Mouse (Mus musculus) neural tube, embryonic 13.5 days (tissue): ENCODE data around the gene Cebpb. TPM values are rescaled to one million over a fixed set of nuclear protein-coding genes. Genes with fewer than 3 reads are reported as not detected.

Experiments
- ATAC-seq: fragments of 200-750 bp; cut with Nextera tagmentation; 2 replicates; pipeline ENCODE4 v1.8.0; 2017; ENCODE audit warnings: low read depth, mild to moderate bottlenecking, moderate TSS enrichment, moderate library complexity
- H3K27ac ChIP-seq: fragments of 300-500 bp; sonication (generic); replicated peaks from 2 replicates; pipeline ENCODE4 v1.5.1; 2015; ENCODE audit warnings: moderate library complexity, mild to moderate bottlenecking, inconsistent platforms
- H3K27me3 ChIP-seq: fragments of 300-500 bp; sonication (generic); 2 replicates; pipeline ENCODE4 v1.6.1; 2015; ENCODE audit warnings: mild to moderate bottlenecking, inconsistent platforms
- H3K36me3 ChIP-seq: fragments of 300-500 bp; sonication (generic); 2 replicates; pipeline ENCODE4 v1.6.1; 2015; ENCODE audit warnings: mild to moderate bottlenecking, inconsistent platforms
- H3K4me1 ChIP-seq: fragments of 300-500 bp; sonication (generic); replicated peaks from 2 replicates; pipeline ENCODE4 v1.6.1; 2015; ENCODE audit warnings: inconsistent platforms
- H3K4me2 ChIP-seq: fragments of 300-500 bp; sonication (generic); 2 replicates; pipeline ENCODE4 v1.6.1; 2015; ENCODE audit warnings: inconsistent platforms, mild to moderate bottlenecking, moderate library complexity
- H3K4me3 ChIP-seq: fragments of 300-500 bp; sonication (generic); 2 replicates; pipeline ENCODE4 v1.5.1; 2015; ENCODE audit warnings: mild to moderate bottlenecking, inconsistent platforms
- H3K9ac ChIP-seq: fragments of 300-500 bp; sonication (generic); 2 replicates; pipeline ENCODE4 v1.6.1; 2015; ENCODE audit warnings: moderate library complexity, mild to moderate bottlenecking, inconsistent platforms
- H3K9me3 ChIP-seq: fragments of 300-500 bp; sonication (generic); 2 replicates; pipeline ENCODE4 v1.6.1; 2016; ENCODE audit warnings: inconsistent platforms
- WGBS: fragments of 180-500 bp; shearing (Covaris S2); methylation state at CpG from one replicate; pipeline ENCODE4 v1.1.7; 2015; 5-methylcytosine and 5-hydroxymethylcytosine counted together
- polyA plus RNA-seq: library from polyadenylated mRNA; unstranded; fragments of >200 nt; fragmentation: Nextera tagmentation; extraction: Ambion mirVana; gene quantifications from 2 replicates; pipeline ENCODE4 v1.2.1, GENCODE M21; 2015

The Cebpb gene
- polyA plus RNA-seq, 1 experiment from 2014 or later, result 2.2 TPM

DNA sequence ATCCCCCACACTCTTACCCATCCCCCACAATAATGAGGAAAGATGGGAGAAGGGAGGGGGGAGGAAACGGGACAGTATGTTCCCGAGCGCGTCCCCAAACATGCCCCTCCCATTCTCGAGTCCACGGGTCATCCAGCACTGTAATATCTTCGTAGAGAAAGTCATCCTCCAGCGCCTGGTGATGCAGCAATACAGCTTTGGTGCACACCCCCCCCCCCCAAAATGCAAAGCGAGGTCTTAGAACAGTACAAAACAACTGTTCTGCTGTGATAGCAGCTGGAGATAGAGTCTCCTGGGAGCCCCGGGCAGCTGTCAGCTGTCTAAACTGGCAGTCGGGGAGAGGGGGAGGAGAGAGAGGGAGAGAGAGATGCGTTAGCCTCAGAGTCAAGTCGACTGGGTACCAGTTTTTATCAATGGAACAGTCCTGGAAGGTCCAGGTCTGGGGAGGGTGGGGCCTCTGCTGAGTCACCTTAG is 16.5 kb upstream of the Cebpb start:
- no peaks in the 10 kb centered on the region for H3K27me3 ChIP-seq
- peaks cover 13% of the 10 kb centered on the region; the same call in 1 of the 2 replicates for H3K4me1 ChIP-seq
- WGBS, result 25% methylated on average over 13 of the region's 13 CpGs
- H3K9ac ChIP-seq, result no peak overlapping the region
- H3K27ac ChIP-seq, result peak overlapping the region; percentile 52; the same call in 1 of the 2 replicates
- H3K4me3 ChIP-seq, result no peak overlapping the region
- ATAC-seq, result peak; percentile 79
- no peaks in the 10 kb centered on the region for H3K9me3 ChIP-seq
- no peaks in the 10 kb centered on the region for H3K36me3 ChIP-seq
- no peak overlapping the region; the same call in 1 of the 2 replicates for H3K4me2 ChIP-seq

GRCm38 (mm10) chr2:167675120-167675909 is 13.4 kb upstream of the Cebpb start:
- Histone ChIP-seq H3K4me2 (no peak overlapping the region), H3K27me3 (no peaks in the 10 kb centered on the region), H3K4me1 (peaks cover 13% of the 10 kb centered on the region; the same call in 1 of the 2 replicates), H3K36me3 (no peaks in the 10 kb centered on the region), H3K9me3 (no peaks in the 10 kb centered on the region), H3K27ac (no peak overlapping the region), H3K9ac (no peak overlapping the region), H3K4me3 (no peak overlapping the region)
- 45% methylated on average over 14 of the region's 14 CpGs for WGBS
- no peak for ATAC-seq

GRCm38 (mm10) chr2:167678600-167678999 is 10.1 kb upstream of the Cebpb start:
- Histone ChIP-seq H3K9ac (no peak overlapping the region), H3K4me1 (no peaks in the 10 kb centered on the region), H3K9me3 (no peaks in the 10 kb centered on the region), H3K4me3 (no peak overlapping the region), H3K27ac (no peak overlapping the region), H3K4me2 (no peak overlapping the region), H3K27me3 (no peaks in the 10 kb centered on the region), H3K36me3 (no peaks in the 10 kb centered on the region)
- WGBS, result 46% methylated on average over 5 of the region's 5 CpGs
- ATAC-seq, result no peak

DNA sequence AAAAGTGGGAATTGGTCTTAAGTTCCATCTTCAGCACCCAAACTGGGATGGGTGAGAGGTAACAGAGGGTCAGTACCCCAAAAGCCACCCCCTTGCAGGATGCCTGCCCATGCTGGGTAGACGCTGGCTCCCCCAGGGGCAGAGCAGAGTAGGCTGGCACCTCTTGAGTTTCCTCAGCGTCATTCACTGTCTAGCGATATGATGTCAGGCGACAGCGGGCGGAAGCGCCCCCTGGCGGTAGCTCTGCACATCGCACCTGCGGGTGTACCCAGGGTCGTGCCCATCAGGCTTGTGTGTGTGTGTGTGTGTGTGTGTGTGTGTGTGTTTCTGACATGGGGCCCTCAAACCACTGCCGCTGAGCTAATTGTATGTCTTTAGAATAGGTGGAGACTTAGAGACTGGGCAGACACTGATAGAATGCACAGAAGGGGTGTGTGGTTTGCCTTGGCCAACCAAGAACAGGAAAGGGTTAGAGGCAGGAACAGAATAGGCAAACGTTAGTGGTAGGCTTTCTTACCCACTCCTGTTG is 8.7 kb upstream of the Cebpb start:
- Histone ChIP-seq H3K4me1 (no peaks in the 10 kb centered on the region), H3K9ac (no peak overlapping the region), H3K4me2 (no peak overlapping the region), H3K4me3 (no peak overlapping the region), H3K27ac (no peak overlapping the region), H3K27me3 (peaks cover 5% of the 10 kb centered on the region; the same call in 1 of the 2 replicates), H3K9me3 (no peaks in the 10 kb centered on the region), H3K36me3 (no peaks in the 10 kb centered on the region)
- ATAC-seq, result peak; percentile 68
- WGBS, result 2% methylated on average over 13 of the region's 13 CpGs

- no peak for ATAC-seq
- H3K4me3 ChIP-seq, result no peak overlapping the region
- no peaks in the 10 kb centered on the region for H3K9me3 ChIP-seq
- no peaks in the 10 kb centered on the region for H3K4me1 ChIP-seq
- H3K27me3 ChIP-seq, result peaks cover 10% of the 10 kb centered on the region; the same call in 1 of the 2 replicates
- WGBS, result 52% methylated on average over 5 of the region's 5 CpGs
- H3K4me2 ChIP-seq, result no peak overlapping the region
- no peaks in the 10 kb centered on the region for H3K36me3 ChIP-seq
- no peak overlapping the region for H3K9ac ChIP-seq
- no peak overlapping the region for H3K27ac ChIP-seq
Observed at GRCm38 (mm10) chr2:167680657-167681056, 8.1 kb upstream of the Cebpb start.

GRCm38 (mm10) chr2:167683721-167684120 is 5.0 kb upstream of the Cebpb start:
- no peak overlapping the region for H3K4me3 ChIP-seq
- peaks cover 40% of the 10 kb centered on the region for H3K27me3 ChIP-seq
- no peak for ATAC-seq
- H3K4me2 ChIP-seq, result no peak overlapping the region
- H3K4me1 ChIP-seq, result peaks cover 7% of the 10 kb centered on the region
- H3K9me3 ChIP-seq, result no peaks in the 10 kb centered on the region
- no peak overlapping the region for H3K27ac ChIP-seq
- H3K36me3 ChIP-seq, result no peaks in the 10 kb centered on the region
- no peak overlapping the region for H3K9ac ChIP-seq
- WGBS, result 85% methylated on average over 3 of the region's 3 CpGs

- 7% methylated on average over 8 of the region's 8 CpGs for WGBS
- H3K4me1 ChIP-seq, result peaks cover 20% of the 10 kb centered on the region
- no peak overlapping the region for H3K9ac ChIP-seq
- peaks cover 54% of the 10 kb centered on the region for H3K27me3 ChIP-seq
- no peak overlapping the region for H3K4me2 ChIP-seq
- H3K36me3 ChIP-seq, result no peaks in the 10 kb centered on the region
- H3K27ac ChIP-seq, result no peak overlapping the region
- peak; percentile 7; the same call in 1 of the 2 replicates for ATAC-seq
- H3K4me3 ChIP-seq, result no peak overlapping the region
- no peaks in the 10 kb centered on the region for H3K9me3 ChIP-seq
Observed at GRCm38 (mm10) chr2:167685137-167685536, 3.6 kb upstream of the Cebpb start.

DNA sequence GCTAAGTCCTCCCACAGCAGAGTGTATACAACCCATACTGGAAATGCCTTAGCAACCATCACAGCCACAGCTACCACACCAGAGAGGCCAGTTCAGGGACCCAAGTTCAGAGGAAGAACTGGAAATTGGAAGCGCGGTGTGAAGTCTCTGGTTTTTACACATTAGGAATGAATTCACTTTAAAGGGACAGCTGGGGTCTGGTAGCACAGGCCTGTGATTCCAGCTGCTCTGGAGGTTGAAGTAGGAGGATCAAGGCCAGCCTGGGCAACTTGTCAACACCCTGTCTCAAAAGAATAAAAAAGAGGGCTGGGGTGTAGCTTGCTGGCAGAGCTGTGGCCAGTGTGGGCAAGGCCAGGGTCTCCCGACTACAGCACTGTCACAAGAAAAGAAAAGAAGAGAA is 2.9 kb upstream of the Cebpb start:
- H3K9me3 ChIP-seq, result no peaks in the 10 kb centered on the region
- no peak overlapping the region for H3K27ac ChIP-seq
- ATAC-seq, result no peak
- no peaks in the 10 kb centered on the region for H3K36me3 ChIP-seq
- no peak overlapping the region for H3K4me2 ChIP-seq
- peaks cover 60% of the 10 kb centered on the region for H3K27me3 ChIP-seq
- WGBS, result 81% methylated on average over 3 of the region's 3 CpGs
- H3K4me3 ChIP-seq, result no peak overlapping the region
- H3K9ac ChIP-seq, result no peak overlapping the region
- H3K4me1 ChIP-seq, result peaks cover 20% of the 10 kb centered on the region

DNA sequence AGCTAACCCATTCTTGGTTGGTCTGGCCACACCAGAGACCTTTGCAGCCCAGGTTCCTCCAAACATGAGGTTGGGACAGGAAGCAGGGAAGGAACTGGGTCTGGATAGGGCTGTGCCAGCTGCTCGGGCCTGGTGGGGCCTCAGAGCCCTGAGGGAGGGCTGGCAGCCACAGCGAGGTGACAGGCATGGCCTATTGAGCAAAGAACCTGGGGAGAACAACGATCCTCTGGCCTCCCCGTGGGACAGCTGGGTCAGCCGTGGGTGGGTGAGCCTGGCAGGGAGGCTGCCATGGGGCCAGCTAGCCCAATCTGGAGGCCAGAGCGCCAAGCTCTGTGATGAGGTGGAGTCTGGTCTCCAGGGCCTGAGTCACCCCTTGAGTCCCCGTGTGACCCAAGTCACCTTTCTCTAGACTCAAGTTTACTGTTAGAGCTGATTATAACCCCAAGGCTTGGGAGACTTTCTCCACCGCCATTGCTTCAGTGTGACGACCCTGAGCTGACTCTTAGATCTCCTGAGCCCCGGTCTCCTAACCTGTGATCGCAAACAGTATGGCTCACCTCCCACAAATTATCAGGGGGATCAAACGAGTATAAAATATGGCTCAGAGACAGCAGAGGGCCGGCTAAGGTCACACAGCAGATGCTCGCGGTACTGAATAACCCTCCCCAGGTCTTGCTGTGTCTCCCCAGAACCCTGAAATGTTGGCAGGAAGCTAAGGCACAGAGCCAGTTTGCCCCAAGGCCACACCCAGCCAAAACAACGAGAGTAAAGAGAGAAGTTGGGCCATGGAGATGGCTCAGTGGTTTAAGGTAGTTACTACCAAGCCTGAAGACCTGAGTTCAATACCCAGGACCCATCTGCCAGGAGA is 2.1 kb upstream of the Cebpb start:
- H3K4me2 ChIP-seq, result no peak overlapping the region
- peaks cover 20% of the 10 kb centered on the region for H3K4me1 ChIP-seq

GRCm38 (mm10) chr2:167687250-167687586 is 1.5 kb upstream of the Cebpb start:
- Histone ChIP-seq H3K27me3 (peaks cover 74% of the 10 kb centered on the region), H3K27ac (no peak overlapping the region), H3K36me3 (no peaks in the 10 kb centered on the region), H3K4me2 (no peak overlapping the region), H3K4me3 (no peak overlapping the region), H3K4me1 (peaks cover 20% of the 10 kb centered on the region), H3K9me3 (no peaks in the 10 kb centered on the region), H3K9ac (no peak overlapping the region)
- 86% methylated on average over 4 of the region's 4 CpGs for WGBS
- ATAC-seq, result no peak

More for the DNA sequence above, 2.1 kb upstream of the Cebpb start:
- Histone ChIP-seq H3K9ac (no peak overlapping the region), H3K9me3 (no peaks in the 10 kb centered on the region), H3K27ac (no peak overlapping the region), H3K4me3 (no peak overlapping the region), H3K36me3 (no peaks in the 10 kb centered on the region), H3K27me3 (peaks cover 68% of the 10 kb centered on the region)
- no peak for ATAC-seq
- 78% methylated on average over 16 of the region's 16 CpGs for WGBS

- Histone ChIP-seq H3K4me1 (peaks cover 20% of the 10 kb centered on the region), H3K36me3 (no peaks in the 10 kb centered on the region), H3K27me3 (peaks cover 76% of the 10 kb centered on the region), H3K4me2 (no peak overlapping the region), H3K9ac (no peak overlapping the region), H3K27ac (no peak overlapping the region), H3K4me3 (no peak overlapping the region), H3K9me3 (no peaks in the 10 kb centered on the region)
- 64% methylated on average over 11 of the region's 11 CpGs for WGBS
- ATAC-seq, result no peak
Observed at GRCm38 (mm10) chr2:167687651-167688101, 1.0 kb upstream of the Cebpb start.

GRCm38 (mm10) chr2:167688126-167688497 is 603 bp upstream of the Cebpb start:
- Histone ChIP-seq H3K4me1 (peaks cover 20% of the 10 kb centered on the region), H3K27me3 (peaks cover 79% of the 10 kb centered on the region), H3K9me3 (no peaks in the 10 kb centered on the region), H3K9ac (peak overlapping the region; percentile 65; the same call in 1 of the 2 replicates), H3K27ac (no peak overlapping the region), H3K4me2 (peak overlapping the region; percentile 70), H3K36me3 (no peaks in the 10 kb centered on the region), H3K4me3 (peak overlapping the region; percentile 55)
- WGBS, result 24% methylated on average over 12 of the region's 12 CpGs
- peak; percentile 44 for ATAC-seq
